Mouse (Mus musculus): Measurements from ENCODE around the gene Pdilt. TPM values are rescaled to one million over a fixed set of nuclear protein-coding genes. Genes with fewer than 3 reads are reported as not detected.

The Pdilt gene
- polyA plus RNA-seq, 1 experiment = not detected

- no peak overlapping the region for H3K4me3 ChIP-seq (replicated peaks; ENCODE audit: extremely low read depth, low read depth, low read length)
- no peaks in the 10 kb centered on the region for H3K4me1 ChIP-seq (ENCODE audit: control insufficient read depth, insufficient read depth, low read length)
- peak; percentile 34 for DNase-seq
- no peak for TF ChIP-seq POLR2A (IDR thresholded peaks at IDR 0.05; ENCODE audit: borderline replicate concordance, extremely low read depth, low read depth, low read length)
- 0 out of 2 replicates have a peak, but pooled peaks have one; percentile 23 for TF ChIP-seq CTCF (IDR thresholded peaks at IDR 0.05; ENCODE audit: insufficient read depth, low read length)
- WGBS = 62% methylated on average over 10 of the region's 10 CpGs
Observed at GRCm38 (mm10) chr7:119515492-119516271, 7.6 kb downstream of the Pdilt start.

- TF ChIP-seq CTCF (IDR thresholded peaks at IDR 0.05; ENCODE audit: insufficient read depth, low read length) = peak; percentile 52
- no peak for TF ChIP-seq POLR2A (IDR thresholded peaks at IDR 0.05; ENCODE audit: borderline replicate concordance, extremely low read depth, low read depth, low read length)
- WGBS = 27% methylated on average over 7 of the region's 7 CpGs
- no peaks in the 10 kb centered on the region for H3K4me1 ChIP-seq (ENCODE audit: control insufficient read depth, insufficient read depth, low read length)
- no peak for DNase-seq
- H3K4me3 ChIP-seq (replicated peaks; ENCODE audit: extremely low read depth, low read depth, low read length) = no peak overlapping the region
Observed at GRCm38 (mm10) chr7:119513056-119513455, 10.2 kb downstream of the Pdilt start.

GRCm38 (mm10) chr7:119511143-119511542 is 12.1 kb downstream of the Pdilt start:
- TF ChIP-seq POLR2A (IDR thresholded peaks at IDR 0.05; ENCODE audit: borderline replicate concordance, extremely low read depth, low read depth, low read length) = no peak
- no peak for TF ChIP-seq CTCF (IDR thresholded peaks at IDR 0.05; ENCODE audit: insufficient read depth, low read length)
- no peaks in the 10 kb centered on the region for H3K4me1 ChIP-seq (ENCODE audit: control insufficient read depth, insufficient read depth, low read length)
- no peak for DNase-seq
- H3K4me3 ChIP-seq (replicated peaks; ENCODE audit: extremely low read depth, low read depth, low read length) = no peak overlapping the region
- 82% methylated on average over 4 of the region's 4 CpGs for WGBS

GRCm38 (mm10) chr7:119490041-119490780 is 33.1 kb downstream of the Pdilt start:
- no peak overlapping the region for H3K4me3 ChIP-seq (replicated peaks; ENCODE audit: extremely low read depth, low read depth, low read length)
- no peak for TF ChIP-seq POLR2A (IDR thresholded peaks at IDR 0.05; ENCODE audit: borderline replicate concordance, extremely low read depth, low read depth, low read length)
- no peak for TF ChIP-seq CTCF (IDR thresholded peaks at IDR 0.05; ENCODE audit: insufficient read depth, low read length)
- no peak for DNase-seq
- H3K4me1 ChIP-seq (ENCODE audit: control insufficient read depth, insufficient read depth, low read length) = no peaks in the 10 kb centered on the region
- 79% methylated on average over 4 of the region's 4 CpGs for WGBS

GRCm38 (mm10) chr7:119486683-119487082 is 36.6 kb downstream of the Pdilt start:
- TF ChIP-seq CTCF (IDR thresholded peaks at IDR 0.05; ENCODE audit: insufficient read depth, low read length) (no peak), POLR2A (IDR thresholded peaks at IDR 0.05; ENCODE audit: borderline replicate concordance, extremely low read depth, low read depth, low read length) (no peak)
- H3K4me1 ChIP-seq (ENCODE audit: control insufficient read depth, insufficient read depth, low read length) = no peaks in the 10 kb centered on the region
- no peak overlapping the region for H3K4me3 ChIP-seq (replicated peaks; ENCODE audit: extremely low read depth, low read depth, low read length)
- no peak for DNase-seq
- WGBS = 81% methylated on average over 5 of the region's 5 CpGs

GRCm38 (mm10) chr7:119484154-119484553 is 39.1 kb downstream of the Pdilt start:
- Histone ChIP-seq H3K4me3 (replicated peaks; ENCODE audit: extremely low read depth, low read depth, low read length) (no peak overlapping the region), H3K4me1 (ENCODE audit: control insufficient read depth, insufficient read depth, low read length) (no peaks in the 10 kb centered on the region)
- TF ChIP-seq POLR2A (IDR thresholded peaks at IDR 0.05; ENCODE audit: borderline replicate concordance, extremely low read depth, low read depth, low read length) (no peak), CTCF (IDR thresholded peaks at IDR 0.05; ENCODE audit: insufficient read depth, low read length) (no peak)
- WGBS = 74% methylated on average over 4 of the region's 4 CpGs
- DNase-seq = no peak

- Histone ChIP-seq H3K4me1 (ENCODE audit: control insufficient read depth, insufficient read depth, low read length) (no peaks in the 10 kb centered on the region), H3K4me3 (replicated peaks; ENCODE audit: extremely low read depth, low read depth, low read length) (no peak within 1 kb of the TSS)
- no peak for TF ChIP-seq POLR2A (IDR thresholded peaks at IDR 0.05; ENCODE audit: borderline replicate concordance, extremely low read depth, low read depth, low read length)
- TF ChIP-seq CTCF (IDR thresholded peaks at IDR 0.05; ENCODE audit: insufficient read depth, low read length) = no peak
- DNase-seq = no peak
Observed at GRCm38 (mm10) chr7:119479256-119479655, 44.0 kb downstream of the Pdilt start, which contains the start of gene Umod. TSS of gene Umod (minus strand) at chr7:119479282.

- DNase-seq = no peak
- Histone ChIP-seq H3K4me1 (ENCODE audit: control insufficient read depth, insufficient read depth, low read length) (no peaks in the 10 kb centered on the region), H3K4me3 (replicated peaks; ENCODE audit: extremely low read depth, low read depth, low read length) (no peak overlapping the region)
- TF ChIP-seq POLR2A (IDR thresholded peaks at IDR 0.05; ENCODE audit: borderline replicate concordance, extremely low read depth, low read depth, low read length) (no peak), CTCF (IDR thresholded peaks at IDR 0.05; ENCODE audit: insufficient read depth, low read length) (no peak)
- 68% methylated on average over 33 of the region's 33 CpGs for WGBS
Observed at GRCm38 (mm10) chr7:119476500-119477389, 46.5 kb downstream of the Pdilt start.

- WGBS = 89% methylated on average over 6 of the region's 6 CpGs
- H3K4me3 ChIP-seq (replicated peaks; ENCODE audit: extremely low read depth, low read depth, low read length) = no peak within 1 kb of the TSS
- TF ChIP-seq POLR2A (IDR thresholded peaks at IDR 0.05; ENCODE audit: borderline replicate concordance, extremely low read depth, low read depth, low read length) = no peak
- no peak for TF ChIP-seq CTCF (IDR thresholded peaks at IDR 0.05; ENCODE audit: insufficient read depth, low read length)
- no peak for DNase-seq
- H3K4me1 ChIP-seq (ENCODE audit: control insufficient read depth, insufficient read depth, low read length) = no peaks in the 10 kb centered on the region
Observed at GRCm38 (mm10) chr7:119459185-119459584, 64.1 kb downstream of the Pdilt start, which contains the start of gene Gp2. TSS of gene Gp2 (minus strand) at chr7:119459285.
